Mouse (Mus musculus) midbrain, embryonic 10.5 days (tissue): ENCODE results near the gene Fut11. TPM values are rescaled to one million over a fixed set of nuclear protein-coding genes. Genes with fewer than 3 reads are reported as not detected.

ENCODE experiments used
- DNase-seq: peaks from one replicate; pipeline ENCODE4 v3.0.0-alpha.2; 2017; ENCODE audit warnings: low spot score
- H3K27ac ChIP-seq: fragments of 300-500 bp; sonication (generic); replicated peaks from 2 replicates; pipeline ENCODE4 v1.5.1; 2016; ENCODE audit warnings: mild to moderate bottlenecking
- H3K27me3 ChIP-seq: fragments of 300-500 bp; sonication (generic); 2 replicates; pipeline ENCODE4 v1.6.1; 2016; ENCODE audit warnings: low read depth, mild to moderate bottlenecking; ENCODE audit not compliant: poor library complexity, severe bottlenecking
- H3K36me3 ChIP-seq: fragments of 300-500 bp; sonication (generic); 2 replicates; pipeline ENCODE4 v1.6.1; 2016; ENCODE audit warnings: mild to moderate bottlenecking, moderate library complexity
- H3K4me1 ChIP-seq: fragments of 300-500 bp; sonication (generic); 2 replicates; pipeline ENCODE4 v1.6.1; 2016
- H3K4me3 ChIP-seq: fragments of 300-500 bp; sonication (generic); 2 replicates; pipeline ENCODE4 v1.5.1; 2016; ENCODE audit warnings: mild to moderate bottlenecking, moderate library complexity
- H3K9me3 ChIP-seq: fragments of 300-500 bp; sonication (generic); replicated peaks from 2 replicates; pipeline ENCODE4 v1.6.1; 2016; ENCODE audit warnings: mild to moderate bottlenecking
- WGBS: fragments of 180-500 bp; shearing (Covaris S2); methylation state at CpG from one replicate; pipeline ENCODE4 v1.1.7; 2016; 5-methylcytosine and 5-hydroxymethylcytosine counted together
- polyA plus RNA-seq: library from polyadenylated mRNA; unstranded; fragments of >200 nt; fragmentation: Nextera tagmentation; extraction: Ambion mirVana; gene quantifications from 2 replicates; pipeline ENCODE4 v1.2.1, GENCODE M21; 2016

Gene Fut11
- polyA plus RNA-seq, 1 experiment from 2014 or later = 18.3 TPM

DNA sequence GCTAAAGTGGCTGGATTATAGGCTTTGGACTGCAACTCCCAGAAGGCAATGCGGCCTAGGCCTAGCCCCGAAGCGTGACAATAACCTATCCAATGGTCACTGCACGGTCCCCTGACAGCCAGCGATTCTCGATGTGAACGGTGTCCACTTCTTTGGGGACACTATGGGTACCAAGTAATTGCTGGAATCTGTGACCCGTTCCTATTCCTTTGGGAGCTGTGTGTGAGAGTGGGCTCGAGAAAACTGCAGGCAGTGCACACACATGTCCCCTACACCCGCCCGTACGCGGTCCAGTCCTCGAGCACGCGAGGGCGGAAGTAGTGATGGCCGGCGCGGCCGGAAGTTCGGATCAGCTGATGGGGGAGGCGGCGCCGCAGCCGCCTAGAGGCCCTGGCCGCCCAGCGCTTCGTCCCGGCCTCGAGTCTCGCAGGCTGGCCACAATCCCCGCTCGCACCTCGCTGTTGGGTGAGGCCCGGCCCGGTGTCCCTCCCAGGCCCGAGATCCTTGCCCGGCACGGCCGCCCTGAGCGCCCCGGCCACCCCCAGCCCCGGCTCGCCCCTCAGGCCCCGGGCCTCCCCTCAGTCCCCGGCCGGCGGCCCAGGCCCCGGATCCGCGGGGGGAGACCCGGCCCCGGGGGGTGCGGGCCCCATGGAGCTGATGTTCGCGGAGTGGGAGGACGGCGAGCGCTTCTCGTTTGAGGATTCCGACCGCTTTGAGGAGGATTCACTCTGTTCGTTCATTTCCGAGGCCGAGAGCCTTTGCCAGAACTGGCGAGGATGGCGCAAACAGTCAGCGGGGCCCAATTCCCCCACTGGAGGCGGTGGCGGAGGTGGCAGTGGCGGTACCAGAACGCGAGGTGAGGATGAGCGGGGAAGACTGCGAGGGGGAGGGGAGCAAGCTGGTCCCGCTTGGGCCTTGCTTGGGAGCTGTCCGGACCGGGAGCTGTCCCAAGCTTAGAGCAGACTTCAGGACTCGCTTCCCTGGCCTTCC lies 12.7 kb downstream of the Fut11 start, which contains the start of gene Zswim8:
TSS of gene Zswim8 (plus strand) at position 352 of the 990 bp plus-strand sequence.
- Histone ChIP-seq H3K27me3 (no peaks in the 10 kb centered on the region), H3K4me1 (peaks cover 36% of the 10 kb centered on the region), H3K36me3 (peaks cover 48% of the 10 kb centered on the region), H3K9me3 (no peaks in the 10 kb centered on the region), H3K4me3 (peak within 1 kb of the TSS; percentile 99), H3K27ac (peak within 1 kb of the TSS; percentile 95)
- DNase-seq = peak; percentile 91
- under 1% methylated on average over 78 of the region's 80 CpGs for WGBS

DNA sequence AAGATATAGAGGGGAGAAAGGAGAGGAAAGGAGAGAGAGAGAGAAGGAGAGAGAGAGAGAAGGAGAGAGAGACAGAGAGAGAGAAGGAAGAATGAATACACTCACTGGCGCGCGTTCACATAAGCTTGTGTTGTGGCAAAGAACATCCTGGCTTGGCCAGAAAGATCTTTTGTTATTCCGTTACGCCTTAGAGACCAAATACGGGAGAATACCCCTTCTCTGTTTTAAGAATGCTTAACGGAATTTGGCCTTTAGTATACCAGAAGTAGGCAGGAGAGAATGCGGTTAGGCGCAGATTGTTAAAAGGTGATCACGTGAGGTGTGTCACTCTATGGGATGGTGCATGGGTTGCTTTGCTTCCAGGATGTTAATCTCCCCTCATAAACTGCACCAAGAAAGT lies 13.5 kb downstream of the Fut11 start:
- WGBS = 12% methylated on average over 10 of the region's 10 CpGs
- no peaks in the 10 kb centered on the region for H3K27me3 ChIP-seq
- H3K36me3 ChIP-seq = peaks cover 55% of the 10 kb centered on the region
- H3K4me3 ChIP-seq = peak overlapping the region; percentile 99
- no peaks in the 10 kb centered on the region for H3K9me3 ChIP-seq
- peaks cover 36% of the 10 kb centered on the region for H3K4me1 ChIP-seq
- peak overlapping the region; percentile 95 for H3K27ac ChIP-seq
- DNase-seq = no peak

DNA sequence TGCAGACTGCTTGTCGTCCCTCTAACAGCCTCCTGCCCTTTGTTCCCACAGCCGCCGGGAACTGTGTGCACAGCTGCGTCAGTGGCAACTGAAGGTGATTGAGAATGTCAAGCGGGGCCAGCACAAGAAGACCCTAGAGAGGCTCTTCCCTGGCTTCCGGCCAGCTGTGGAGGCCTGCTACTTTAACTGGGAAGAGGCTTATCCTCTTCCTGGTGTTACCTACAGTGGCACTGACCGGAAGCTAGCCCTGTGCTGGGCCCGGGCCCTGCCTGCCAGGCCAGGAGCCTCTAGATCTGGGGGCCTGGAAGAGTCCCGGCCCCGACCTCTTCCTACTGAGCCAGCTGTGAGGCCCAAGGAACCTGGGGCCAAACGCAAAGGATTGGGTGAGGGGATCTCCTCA lies 19.1 kb downstream of the Fut11 start:
- Histone ChIP-seq H3K36me3 (peaks cover 93% of the 10 kb centered on the region), H3K27me3 (no peaks in the 10 kb centered on the region), H3K9me3 (no peaks in the 10 kb centered on the region), H3K4me3 (no peak overlapping the region), H3K27ac (no peak overlapping the region), H3K4me1 (peaks cover 9% of the 10 kb centered on the region)
- WGBS = 84% methylated on average over 11 of the region's 11 CpGs
- DNase-seq = no peak

DNA sequence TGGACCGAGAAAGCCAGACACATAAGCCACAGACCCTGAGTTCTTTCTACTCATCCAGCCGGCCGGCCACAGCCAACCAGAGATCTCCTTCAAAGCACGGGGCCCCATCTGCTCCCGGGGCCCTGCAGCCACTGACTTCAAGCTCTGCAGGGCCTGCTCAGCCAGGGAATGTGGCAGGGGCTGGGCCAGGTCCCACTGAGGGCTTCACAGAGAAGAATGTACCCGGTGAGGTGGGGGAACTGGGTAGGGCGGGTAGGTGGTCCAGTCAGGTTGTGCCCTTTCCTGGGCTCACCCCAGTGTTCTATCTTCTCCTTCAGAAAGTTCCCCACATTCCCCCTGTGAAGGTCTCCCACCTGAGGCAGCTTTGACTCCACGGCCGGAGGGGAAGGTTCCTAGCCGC lies 23.7 kb downstream of the Fut11 start:
- no peaks in the 10 kb centered on the region for H3K9me3 ChIP-seq
- no peak overlapping the region for H3K4me3 ChIP-seq
- 94% methylated on average over 10 of the region's 10 CpGs for WGBS
- H3K27me3 ChIP-seq = no peaks in the 10 kb centered on the region
- H3K36me3 ChIP-seq = peaks cover 99% of the 10 kb centered on the region
- H3K4me1 ChIP-seq = no peaks in the 10 kb centered on the region
- no peak overlapping the region for H3K27ac ChIP-seq
- DNase-seq = no peak

DNA sequence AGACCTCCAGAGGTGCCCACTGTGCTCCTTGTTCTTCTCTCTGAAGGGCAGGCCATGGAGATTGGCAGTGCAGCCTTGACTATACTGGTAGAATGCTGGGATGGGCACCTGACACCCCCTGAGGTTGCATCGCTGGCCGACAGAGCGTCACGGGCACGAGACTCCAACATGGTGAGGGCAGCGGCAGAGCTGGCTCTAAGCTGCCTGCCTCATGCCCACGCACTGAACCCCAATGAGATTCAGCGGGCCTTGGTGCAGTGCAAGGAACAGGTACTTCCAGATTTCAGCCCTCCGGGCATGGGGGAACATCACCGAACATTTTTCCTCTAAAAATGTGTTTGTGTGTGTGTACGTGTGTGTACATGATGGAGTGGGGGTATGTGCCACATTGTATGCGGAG lies 25.0 kb downstream of the Fut11 start:
- H3K27me3 ChIP-seq = no peaks in the 10 kb centered on the region
- no peak overlapping the region for H3K4me3 ChIP-seq
- no peaks in the 10 kb centered on the region for H3K4me1 ChIP-seq
- DNase-seq = no peak
- peaks cover 99% of the 10 kb centered on the region for H3K36me3 ChIP-seq
- H3K9me3 ChIP-seq = no peaks in the 10 kb centered on the region
- WGBS = 94% methylated on average over 12 of the region's 12 CpGs
- H3K27ac ChIP-seq = no peak overlapping the region

DNA sequence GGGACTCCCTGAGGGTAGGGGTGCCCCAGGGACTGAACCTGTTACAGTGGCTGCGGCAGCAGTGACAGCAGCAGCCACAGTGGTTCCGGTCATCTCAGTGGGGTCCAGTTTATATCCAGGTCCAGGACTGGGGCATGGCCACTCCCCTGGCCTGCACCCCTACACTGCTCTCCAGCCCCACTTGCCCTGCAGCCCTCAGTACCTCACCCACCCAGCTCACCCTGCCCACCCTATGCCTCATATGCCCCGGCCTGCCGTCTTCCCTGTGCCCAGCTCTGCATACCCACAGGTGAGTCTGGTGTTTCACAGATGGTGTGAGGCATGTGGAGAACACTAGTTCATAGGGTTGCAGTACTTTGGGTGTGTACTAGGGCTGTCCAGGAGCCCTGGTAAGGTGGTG lies 26.6 kb downstream of the Fut11 start:
- H3K4me3 ChIP-seq = no peak overlapping the region
- no peaks in the 10 kb centered on the region for H3K4me1 ChIP-seq
- H3K36me3 ChIP-seq = peaks cover 99% of the 10 kb centered on the region
- H3K9me3 ChIP-seq = no peaks in the 10 kb centered on the region
- 95% methylated on average over 4 of the region's 4 CpGs for WGBS
- H3K27me3 ChIP-seq = no peaks in the 10 kb centered on the region
- no peak overlapping the region for H3K27ac ChIP-seq
- no peak for DNase-seq

DNA sequence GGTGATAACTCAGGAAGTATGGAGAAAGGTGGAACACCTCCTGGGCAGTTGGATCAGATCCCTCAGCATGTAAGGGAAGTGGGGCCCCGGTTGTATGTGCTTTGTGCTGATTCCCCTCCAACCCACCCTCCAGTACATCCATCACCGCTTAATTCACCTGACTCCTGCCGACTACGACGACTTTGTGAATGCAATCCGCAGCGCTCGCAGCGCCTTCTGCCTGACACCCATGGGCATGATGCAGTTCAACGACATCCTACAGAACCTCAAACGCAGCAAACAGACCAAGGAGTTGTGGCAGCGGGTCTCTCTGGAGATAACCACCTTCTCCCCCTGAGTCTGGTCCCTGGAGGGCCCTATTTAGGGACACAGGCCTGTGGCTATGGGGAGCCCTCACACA lies 28.2 kb downstream of the Fut11 start:
- WGBS = 94% methylated on average over 12 of the region's 12 CpGs
- Histone ChIP-seq H3K4me1 (no peaks in the 10 kb centered on the region), H3K27ac (no peak overlapping the region), H3K4me3 (no peak overlapping the region), H3K9me3 (no peaks in the 10 kb centered on the region), H3K27me3 (no peaks in the 10 kb centered on the region), H3K36me3 (peaks cover 98% of the 10 kb centered on the region)
- no peak for DNase-seq

DNA sequence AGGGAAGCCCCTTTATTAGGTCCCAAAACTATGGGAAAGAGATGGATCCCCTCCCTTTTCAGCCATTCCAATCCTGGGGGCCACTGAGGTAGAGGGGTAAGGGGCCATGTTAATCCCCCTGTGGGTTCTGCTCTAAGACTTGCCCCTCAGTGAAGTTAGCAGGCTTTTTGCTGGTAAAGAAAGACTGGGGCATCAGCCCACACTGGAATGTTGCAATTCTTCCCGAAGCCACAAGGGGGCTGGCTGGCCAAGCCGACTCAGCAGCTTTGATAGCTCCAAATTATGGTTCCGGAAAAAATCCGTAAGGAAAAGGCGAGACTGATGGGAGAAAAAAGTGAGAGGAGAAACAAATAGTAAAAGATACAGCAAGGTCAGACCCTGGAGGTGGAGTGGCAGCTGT lies 29.3 kb downstream of the Fut11 start:
- peak; percentile 60 for DNase-seq
- peaks cover 98% of the 10 kb centered on the region for H3K36me3 ChIP-seq
- H3K27me3 ChIP-seq = no peaks in the 10 kb centered on the region
- 42% methylated on average over 5 of the region's 5 CpGs for WGBS
- no peaks in the 10 kb centered on the region for H3K9me3 ChIP-seq
- no peak overlapping the region for H3K27ac ChIP-seq
- H3K4me3 ChIP-seq = no peak overlapping the region
- H3K4me1 ChIP-seq = no peaks in the 10 kb centered on the region

DNA sequence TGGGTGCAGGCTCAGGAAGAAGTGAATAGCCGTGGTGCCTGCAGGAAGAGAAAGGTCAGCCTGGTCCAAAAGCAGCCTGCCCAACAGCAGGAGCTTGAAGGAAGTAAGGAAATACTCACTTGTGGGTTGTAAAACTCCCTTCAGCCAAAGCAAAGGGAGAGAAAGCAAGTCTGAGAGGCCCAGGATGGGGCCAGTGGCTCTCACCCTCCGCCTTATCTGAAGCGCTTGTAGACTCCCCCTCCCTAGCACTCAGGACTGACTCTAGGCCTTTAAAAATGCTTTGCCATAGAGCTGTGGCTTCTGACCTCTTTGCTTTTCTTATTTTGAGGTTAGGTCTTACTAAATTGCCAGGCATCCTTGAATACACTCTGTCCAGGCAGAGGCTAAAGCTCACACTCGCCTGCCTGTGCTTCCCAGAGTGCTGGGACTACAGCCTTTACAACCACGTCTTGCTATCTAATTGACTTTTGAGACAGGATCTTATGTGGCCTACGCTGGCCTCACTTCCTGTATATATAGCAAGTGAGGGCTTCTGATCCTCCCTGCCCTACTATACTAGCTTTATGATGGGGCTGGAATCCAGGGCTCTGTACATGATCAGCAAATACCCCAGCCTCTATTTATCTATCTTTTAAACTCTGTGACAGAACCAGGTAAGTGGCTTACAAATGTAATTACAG lies 31.0 kb downstream of the Fut11 start:
- H3K36me3 ChIP-seq = peaks cover 99% of the 10 kb centered on the region
- 85% methylated on average over 6 of the region's 6 CpGs for WGBS
- no peaks in the 10 kb centered on the region for H3K27me3 ChIP-seq
- DNase-seq = no peak
- H3K4me3 ChIP-seq = no peak overlapping the region
- no peaks in the 10 kb centered on the region for H3K9me3 ChIP-seq
- H3K27ac ChIP-seq = no peak overlapping the region
- H3K4me1 ChIP-seq = no peaks in the 10 kb centered on the region

DNA sequence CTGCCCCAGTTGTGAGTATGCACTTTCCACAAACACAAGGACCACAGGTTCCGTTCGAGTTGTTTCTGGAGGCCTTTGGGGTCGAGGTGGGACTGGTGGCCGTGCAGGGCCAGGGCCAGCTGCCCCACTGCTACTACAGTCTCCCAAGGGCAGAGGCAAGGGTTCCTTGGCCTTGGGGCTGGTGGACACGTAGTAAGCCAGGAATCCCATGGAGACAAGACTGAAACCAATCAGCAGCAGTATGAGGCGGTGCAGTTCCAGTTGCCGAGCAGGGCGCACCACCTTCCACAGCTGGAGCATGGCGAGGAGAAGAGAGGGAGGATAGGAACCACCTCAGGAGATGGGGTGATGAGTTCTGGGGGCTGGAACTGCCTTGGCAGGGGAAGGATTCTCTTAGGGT lies 35.1 kb downstream of the Fut11 start:
- Histone ChIP-seq H3K36me3 (peaks cover 77% of the 10 kb centered on the region), H3K4me1 (peaks cover 16% of the 10 kb centered on the region), H3K4me3 (no peak overlapping the region), H3K27me3 (no peaks in the 10 kb centered on the region), H3K9me3 (no peaks in the 10 kb centered on the region), H3K27ac (no peak overlapping the region)
- DNase-seq = no peak
- WGBS = 92% methylated on average over 9 of the region's 9 CpGs

DNA sequence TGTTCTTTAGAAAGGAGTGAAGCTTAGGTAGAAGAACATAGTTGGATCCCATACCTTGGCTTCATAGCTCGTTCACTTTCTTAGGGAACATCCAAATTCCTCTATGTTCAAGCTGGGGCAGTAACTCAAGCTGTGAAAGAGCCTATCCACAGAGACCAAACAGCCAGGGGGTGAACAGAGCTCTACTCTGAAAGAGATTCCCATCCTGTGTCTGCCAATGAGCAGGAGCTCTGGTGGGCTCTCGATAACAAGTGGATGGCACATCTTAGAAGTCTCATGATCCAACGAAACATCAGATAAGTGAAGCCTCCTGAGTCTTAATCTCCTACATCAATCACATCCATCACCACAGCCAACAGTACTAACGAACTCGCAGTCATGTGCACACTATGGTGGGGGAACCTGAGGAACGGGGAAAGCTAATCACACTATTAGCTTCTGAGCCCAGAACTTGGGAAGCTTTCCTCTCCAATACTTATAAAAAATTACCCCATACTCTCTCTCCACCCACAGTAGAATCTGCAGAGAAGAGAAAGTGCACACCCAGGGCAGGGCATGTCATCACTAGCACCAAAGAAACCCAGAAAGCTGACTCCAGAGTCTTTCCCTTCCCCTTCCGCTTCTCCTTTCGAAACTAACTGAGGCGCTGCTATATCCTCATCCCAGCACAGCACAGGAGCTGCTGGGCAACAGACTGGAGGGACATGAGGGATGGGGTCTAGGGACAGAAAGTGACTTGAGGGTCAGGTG lies 36.3 kb downstream of the Fut11 start:
- peaks cover 77% of the 10 kb centered on the region for H3K36me3 ChIP-seq

DNA sequence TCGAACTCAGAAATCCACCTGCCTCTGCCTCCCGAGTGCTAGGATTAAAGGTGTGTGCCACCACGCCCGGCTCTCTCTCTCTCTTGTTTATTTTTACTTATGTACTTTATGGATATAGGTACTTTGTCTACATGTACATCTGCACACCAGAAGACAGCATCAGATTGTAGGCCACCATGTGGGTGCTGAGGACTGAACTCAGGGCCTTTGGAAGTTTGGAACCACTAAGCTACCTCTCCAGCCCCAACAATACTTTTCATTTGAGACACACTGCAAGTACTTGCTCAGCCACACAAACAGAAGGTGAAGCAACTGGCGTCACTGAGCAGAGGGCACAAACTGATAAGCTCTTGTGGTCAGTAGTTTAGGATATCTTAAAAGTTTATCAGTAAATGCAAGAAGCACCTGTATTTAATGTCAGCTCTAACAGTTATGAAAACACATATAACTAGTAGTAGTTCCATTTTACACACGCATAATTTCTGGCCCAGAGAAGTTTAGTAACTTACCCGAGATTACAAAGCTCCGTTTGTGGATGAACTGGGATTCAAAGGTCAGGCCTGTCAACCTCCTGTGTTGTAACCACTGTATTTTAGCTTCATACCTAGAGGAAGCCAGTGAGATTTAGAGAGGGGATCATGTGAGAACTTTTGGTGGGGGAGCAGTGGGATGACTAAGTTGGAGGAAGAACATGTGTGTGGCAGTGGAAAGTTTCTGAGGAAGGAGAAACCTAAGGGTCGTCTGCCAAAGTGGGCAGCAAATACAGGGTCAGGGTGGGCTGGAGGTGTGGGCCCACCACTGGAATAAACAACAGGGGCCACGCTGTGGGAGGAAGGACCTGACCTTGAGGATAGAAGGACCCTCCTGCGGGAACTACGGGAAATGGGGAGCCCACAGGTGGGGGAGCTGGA lies 38.5 kb downstream of the Fut11 start:
- peaks cover 74% of the 10 kb centered on the region for H3K36me3 ChIP-seq
- 54% methylated on average over 12 of the region's 12 CpGs for WGBS
- H3K4me1 ChIP-seq = peaks cover 22% of the 10 kb centered on the region
- peak overlapping the region; percentile 98 for H3K27ac ChIP-seq
- H3K4me3 ChIP-seq = peak overlapping the region; percentile 91
- no peaks in the 10 kb centered on the region for H3K9me3 ChIP-seq
- H3K27me3 ChIP-seq = no peaks in the 10 kb centered on the region
- DNase-seq = no peak

More for the DNA sequence above, 36.3 kb downstream of the Fut11 start:
- no peaks in the 10 kb centered on the region for H3K27me3 ChIP-seq
- H3K27ac ChIP-seq = no peak overlapping the region
- 91% methylated on average over 9 of the region's 9 CpGs for WGBS
- H3K4me3 ChIP-seq = no peak overlapping the region
- H3K4me1 ChIP-seq = peaks cover 22% of the 10 kb centered on the region
- no peak for DNase-seq
- H3K9me3 ChIP-seq = no peaks in the 10 kb centered on the region
